Mouse (Mus musculus): Measurements from ENCODE around the gene Slc47a1.
"Not testable (repeated sequence)": the region's sequence is repeated elsewhere in the genome, so short reads cannot be mapped to it uniquely, and the experiment has no call there.

The Slc47a1 gene

GRCm38 (mm10) chr11:61377881-61378613 is at the start of gene Slc47a1:
Gene Slc47a1 (minus strand): TSS chr11:61378345.
- peak; percentile 82 for DNase-seq

DNA sequence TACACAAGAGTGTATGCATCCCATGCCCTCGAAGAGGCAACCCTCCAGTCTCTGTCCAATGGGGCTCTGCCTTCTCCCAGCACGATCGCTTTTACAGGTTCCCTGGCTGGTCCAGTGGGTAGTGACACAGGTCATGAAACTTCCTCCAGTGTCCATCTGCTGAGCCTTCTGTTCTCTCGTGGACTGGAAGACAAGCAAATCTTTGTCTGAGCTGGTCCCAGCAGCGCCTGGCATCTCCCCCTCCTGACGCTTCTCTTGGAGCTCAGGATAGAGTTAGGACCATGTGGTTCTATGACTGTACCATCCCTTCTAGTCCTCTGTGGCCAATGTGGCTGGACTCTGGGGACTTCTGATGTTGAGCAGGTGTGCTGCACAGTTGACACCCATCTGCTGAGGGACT is 41.1 kb upstream of the Slc47a1 start:
- DNase-seq: no peak

- peak; percentile 85 for DNase-seq
These were observed 39.9 kb upstream of the Slc47a1 start for GRCm38 (mm10) chr11:61417945-61418551.

GRCm38 (mm10) chr11:61416540-61416939 is 38.4 kb upstream of the Slc47a1 start:
- peak; percentile 29 for DNase-seq

- DNase-seq: no peak
These were observed 37.3 kb upstream of the Slc47a1 start for GRCm38 (mm10) chr11:61415444-61415843.

GRCm38 (mm10) chr11:61414560-61414959 is 36.4 kb upstream of the Slc47a1 start:
- DNase-seq: no peak

DNA sequence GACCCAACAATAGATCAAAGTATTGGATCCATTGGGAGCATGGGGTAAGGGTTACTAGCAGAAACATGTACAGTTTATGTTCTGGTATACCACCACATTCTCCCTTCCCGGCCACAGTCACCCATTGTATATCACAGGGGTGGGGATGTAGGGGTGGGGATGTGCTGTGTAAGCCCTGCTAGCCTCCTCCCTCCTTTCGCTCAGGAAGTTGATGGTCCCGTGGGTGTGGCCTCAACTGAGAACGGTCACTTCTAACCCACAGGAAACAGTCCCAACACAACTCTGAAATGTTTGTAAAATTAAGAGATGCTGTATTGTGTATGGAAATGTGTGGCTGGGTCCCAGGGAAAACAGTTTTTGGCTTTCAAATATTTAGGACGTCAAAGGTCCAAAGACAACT is 35.3 kb upstream of the Slc47a1 start:
- no peak for DNase-seq

GRCm38 (mm10) chr11:61411809-61412208 is 33.7 kb upstream of the Slc47a1 start:
- DNase-seq: no peak

DNA sequence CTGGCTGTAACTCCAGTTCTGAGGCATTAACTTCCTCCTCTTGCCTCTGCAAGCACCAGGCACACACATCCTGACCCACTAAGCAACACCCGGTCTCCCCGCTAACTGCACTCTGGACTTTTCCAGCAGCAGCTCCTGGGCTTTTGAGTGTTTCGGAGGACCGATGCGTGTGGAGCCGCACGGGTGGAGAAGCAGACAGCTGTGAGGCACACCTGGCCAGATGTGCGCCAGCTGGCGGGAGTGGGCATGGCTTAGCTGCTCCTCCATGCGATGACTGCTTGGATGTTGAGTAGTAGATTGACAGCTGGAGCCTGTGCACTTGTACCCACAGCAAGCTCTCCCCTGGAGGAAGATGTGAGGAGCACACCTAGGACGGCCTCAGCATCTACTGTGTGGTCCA is 33.1 kb upstream of the Slc47a1 start:
- DNase-seq: no peak

GRCm38 (mm10) chr11:61410129-61410528 is 32.0 kb upstream of the Slc47a1 start:
- DNase-seq: peak; percentile 94

DNA sequence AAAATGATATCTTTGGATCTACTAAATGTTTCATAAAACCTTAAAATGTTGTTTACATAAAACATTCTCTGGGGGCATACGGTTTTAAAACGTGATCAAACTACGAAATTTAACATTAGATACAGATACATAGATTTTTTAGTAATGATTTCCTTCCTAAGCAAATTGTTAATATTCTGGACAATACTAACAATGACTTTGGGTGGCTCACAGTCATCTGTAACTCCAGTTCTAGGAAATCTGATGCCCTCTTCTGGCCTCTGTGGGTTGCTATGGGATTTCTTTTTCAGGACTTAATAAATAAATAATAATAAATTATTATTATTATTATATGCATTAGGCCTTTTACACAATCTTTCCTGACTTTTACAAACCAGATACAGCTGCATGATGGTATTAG is 30.9 kb upstream of the Slc47a1 start:
- DNase-seq: no peak

DNA sequence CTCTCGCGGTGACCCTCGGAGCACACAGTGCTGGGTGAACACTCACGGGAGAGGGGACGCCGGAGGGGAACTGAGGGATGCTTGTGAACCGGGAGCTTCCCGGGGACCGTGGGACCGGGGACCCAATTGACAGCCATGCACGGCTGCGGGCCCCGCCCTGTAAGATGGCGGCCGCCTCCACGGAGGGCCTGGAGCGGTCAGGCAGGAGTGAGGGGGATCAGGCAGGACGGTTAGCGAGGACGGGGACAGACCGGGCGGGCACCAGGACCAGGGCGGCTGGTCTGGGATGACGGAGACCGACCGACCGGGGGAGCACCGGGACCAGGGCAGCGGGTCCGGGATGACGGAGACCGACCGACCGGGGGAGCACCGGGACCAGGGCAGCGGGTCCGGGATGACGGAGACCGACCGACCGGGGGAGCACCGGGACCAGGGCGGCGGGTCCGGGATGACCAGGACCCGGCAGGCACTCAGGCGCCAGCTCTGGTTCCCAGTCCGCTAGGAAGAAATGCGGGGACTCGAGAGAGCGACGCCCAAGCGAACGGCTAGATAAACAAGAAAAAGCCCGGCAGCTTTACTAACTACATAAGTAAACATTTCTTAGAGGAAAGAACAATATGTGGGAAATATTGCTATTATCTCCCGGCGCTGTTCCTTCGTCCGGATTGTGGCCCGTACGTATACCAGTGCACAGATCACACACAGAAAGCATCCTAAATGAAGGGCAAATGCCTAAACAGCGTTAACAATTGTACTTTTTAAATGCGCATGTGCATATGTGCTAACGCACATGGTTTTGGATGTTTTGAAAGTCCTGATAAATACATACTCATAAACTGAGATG is 30.3 kb upstream of the Slc47a1 start:
- DNase-seq: peak; percentile 87

GRCm38 (mm10) chr11:61407638-61408183 is 29.6 kb upstream of the Slc47a1 start:
- peak; percentile 96 for DNase-seq

DNA sequence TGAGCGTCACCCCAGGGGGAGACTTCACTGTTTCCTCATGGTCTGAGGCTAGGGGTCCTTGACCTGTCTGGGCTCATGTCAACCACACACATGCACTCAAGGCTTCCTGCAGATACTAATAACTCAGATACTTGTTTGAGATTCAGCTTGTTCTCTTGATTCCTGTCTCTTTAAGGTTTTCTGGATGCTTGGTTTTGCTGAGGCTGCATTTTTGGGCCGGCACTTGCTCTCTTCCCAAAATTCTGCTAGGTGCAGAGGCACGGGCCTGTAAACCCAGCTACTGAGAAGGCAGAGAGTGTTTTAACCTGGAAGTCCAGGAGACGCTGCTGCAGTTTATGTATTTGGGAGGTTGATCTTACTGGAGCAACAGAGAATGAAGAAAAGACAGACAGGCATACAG is 23.6 kb upstream of the Slc47a1 start:
- DNase-seq: no peak

- no peak for DNase-seq
These were observed 22.7 kb upstream of the Slc47a1 start for GRCm38 (mm10) chr11:61400681-61401346.

DNA sequence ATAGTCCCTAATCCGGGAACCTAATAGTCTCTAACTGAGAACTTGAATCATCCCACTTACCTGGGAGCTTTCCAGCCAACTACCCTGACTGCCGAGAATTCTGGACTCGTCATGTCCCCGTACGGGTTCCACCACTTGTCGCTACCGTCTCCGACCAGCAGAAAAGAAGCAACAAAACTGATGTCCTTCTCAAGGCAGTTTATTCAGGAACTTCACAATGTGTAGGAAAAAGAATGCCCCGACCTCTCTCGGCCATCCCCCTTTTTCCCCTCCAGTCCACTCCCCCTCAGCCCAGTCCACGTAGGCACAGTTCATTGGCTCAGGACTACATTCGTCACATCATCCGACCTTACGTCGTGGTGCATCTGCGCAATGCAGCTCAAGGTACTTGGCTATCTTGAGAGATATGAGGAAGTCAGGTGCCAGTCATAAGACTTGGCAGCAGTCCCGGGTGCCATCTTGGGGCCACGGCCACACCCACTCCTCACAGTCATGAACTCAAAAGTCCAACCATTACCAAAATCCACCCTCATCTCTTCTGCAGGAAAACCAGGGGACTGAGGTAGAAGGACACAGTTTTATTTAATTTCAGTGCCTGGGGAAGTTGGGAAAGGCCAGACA is 19.4 kb upstream of the Slc47a1 start:
- DNase-seq: not testable (repeated sequence)

DNA sequence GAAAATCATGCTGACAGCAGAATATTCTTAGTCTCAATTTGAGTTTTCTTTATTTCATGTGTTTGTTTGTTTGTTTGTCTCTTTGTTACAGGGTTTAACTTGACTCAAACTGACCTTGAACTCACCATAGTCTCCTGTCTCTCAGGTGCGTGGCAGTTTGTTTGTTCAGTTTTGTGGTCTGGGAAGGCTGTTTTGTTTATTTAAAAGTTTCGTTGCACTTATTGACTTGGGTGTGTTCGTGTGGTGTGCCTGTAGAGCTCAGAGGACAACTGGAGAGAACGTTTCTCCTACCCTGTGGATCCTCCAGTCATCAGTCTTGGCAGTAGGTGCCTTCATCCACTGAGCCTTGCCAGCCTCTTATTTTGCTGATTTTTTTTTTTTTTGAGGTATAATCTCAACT is 10.8 kb upstream of the Slc47a1 start:
- DNase-seq: no peak

GRCm38 (mm10) chr11:61388012-61388411 is 9.9 kb upstream of the Slc47a1 start:
- no peak for DNase-seq

GRCm38 (mm10) chr11:61387233-61387632 is 9.1 kb upstream of the Slc47a1 start:
- DNase-seq: no peak

DNA sequence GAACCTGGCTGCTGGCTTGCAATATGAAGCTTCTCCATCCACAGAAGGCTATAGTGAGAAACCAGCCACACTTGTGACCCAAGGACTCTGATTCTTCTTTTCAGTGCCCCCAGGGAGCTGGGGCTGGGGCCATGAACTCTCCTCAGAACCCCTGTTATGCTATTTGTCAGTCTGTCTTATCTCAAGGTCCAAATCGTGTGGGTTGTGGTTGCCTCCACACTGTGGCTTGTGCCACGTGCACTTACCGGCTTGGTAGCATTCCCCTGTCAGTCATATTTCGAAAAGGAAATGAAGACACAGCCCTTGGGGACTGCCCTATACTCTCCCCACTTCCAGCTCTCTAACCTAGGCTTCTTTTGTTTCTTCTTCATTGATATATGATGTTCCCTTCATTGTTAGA is 7.6 kb upstream of the Slc47a1 start:
- DNase-seq: no peak

GRCm38 (mm10) chr11:61381272-61381671 is 3.1 kb upstream of the Slc47a1 start:
- no peak for DNase-seq

DNA sequence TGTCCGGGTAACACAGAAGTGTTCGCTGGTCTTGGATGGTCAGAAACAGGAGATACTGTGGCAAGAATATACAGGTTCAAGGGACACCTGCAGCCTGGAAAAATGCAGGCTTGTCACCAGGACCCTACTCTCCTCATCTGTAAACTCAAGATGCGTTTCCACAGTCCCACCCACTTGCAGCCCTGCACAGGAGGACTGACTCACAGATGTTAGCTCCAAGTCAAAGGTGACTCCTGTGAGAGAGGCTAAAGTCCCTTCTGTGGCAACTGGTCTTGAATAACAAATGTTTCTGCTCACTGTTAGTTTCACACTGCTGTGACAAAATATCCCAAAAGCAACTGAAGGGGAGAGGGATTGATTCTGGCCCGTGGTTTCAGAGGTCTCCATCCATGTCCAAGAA is 506 bp upstream of the Slc47a1 start:
- no peak for DNase-seq

All from kidney, adult 18-20 months (tissue).